Mouse (Mus musculus): ENCODE results near the gene Cwc27.

Cwc27 gene

GRCm38 (mm10) chr13:104816635-104817571 lies at the start of gene Cwc27:
Gene Cwc27 (minus strand): TSS chr13:104817142.
- peak; percentile 83 for DNase-seq

- DNase-seq: no peak
Observed at GRCm38 (mm10) chr13:104866726-104867125, 49.8 kb upstream of the Cwc27 start.

GRCm38 (mm10) chr13:104863127-104863979 lies 46.4 kb upstream of the Cwc27 start, which contains the start of gene Shisal2b:
Gene Shisal2b (minus strand): TSS chr13:104863893.
- peak; percentile 41 for DNase-seq

GRCm38 (mm10) chr13:104853645-104854044 lies 36.7 kb upstream of the Cwc27 start:
- no peak for DNase-seq

GRCm38 (mm10) chr13:104843295-104844089 lies 26.6 kb upstream of the Cwc27 start:
- no peak for DNase-seq

- no peak for DNase-seq
Observed at GRCm38 (mm10) chr13:104841937-104842336, 25.0 kb upstream of the Cwc27 start.

GRCm38 (mm10) chr13:104837628-104838027 lies 20.7 kb upstream of the Cwc27 start:
- DNase-seq: no peak

- DNase-seq: no peak
Observed at GRCm38 (mm10) chr13:104832811-104833210, 15.9 kb upstream of the Cwc27 start.

GRCm38 (mm10) chr13:104825470-104825869 lies 8.5 kb upstream of the Cwc27 start:
- DNase-seq: no peak

GRCm38 (mm10) chr13:104822411-104822838 lies 5.5 kb upstream of the Cwc27 start:
- DNase-seq: no peak

- DNase-seq: no peak
Observed at GRCm38 (mm10) chr13:104821908-104822307, 5.0 kb upstream of the Cwc27 start.

GRCm38 (mm10) chr13:104821192-104821591 lies 4.2 kb upstream of the Cwc27 start:
- no peak for DNase-seq

GRCm38 (mm10) chr13:104817696-104818095 lies 754 bp upstream of the Cwc27 start:
- no peak for DNase-seq

GRCm38 (mm10) chr13:104816270-104816634 lies 690 bp downstream of the Cwc27 start:
- DNase-seq: no peak

GRCm38 (mm10) chr13:104805681-104806080 lies 11.3 kb downstream of the Cwc27 start:
- DNase-seq: no peak

GRCm38 (mm10) chr13:104799566-104800182 lies 17.3 kb downstream of the Cwc27 start:
- DNase-seq: no peak

GRCm38 (mm10) chr13:104799067-104799466 lies 17.9 kb downstream of the Cwc27 start:
- DNase-seq: no peak

GRCm38 (mm10) chr13:104794421-104794820 lies 22.5 kb downstream of the Cwc27 start:
- DNase-seq: no peak

- no peak for DNase-seq
Observed at GRCm38 (mm10) chr13:104792184-104792583, 24.8 kb downstream of the Cwc27 start, which contains the start of gene Srek1ip1. Gene Srek1ip1 (plus strand): TSS chr13:104792484.

GRCm38 (mm10) chr13:104789663-104790062 lies 27.3 kb downstream of the Cwc27 start:
- peak; percentile 19 for DNase-seq

GRCm38 (mm10) chr13:104787260-104787659 lies 29.7 kb downstream of the Cwc27 start:
- no peak for DNase-seq

GRCm38 (mm10) chr13:104779104-104779670 lies 37.8 kb downstream of the Cwc27 start:
- DNase-seq: no peak
